Mouse (Mus musculus) cortical plate, adult 2 months (tissue): Measurements from ENCODE around the gene Gm49353.

Experiments
- CTCF ChIP-seq: fragments of 200-500 bp; IDR thresholded peaks from 2 replicates; pipeline ENCODE4 v1.5.1; 2011; ENCODE audit warnings: mild to moderate bottlenecking, control low read depth, low read length; ENCODE audit not compliant: insufficient read depth; ENCODE audit errors: extremely low read depth
- POLR2A ChIP-seq: fragments of 200-500 bp; IDR thresholded peaks from 2 replicates; pipeline ENCODE4 v1.6.1; 2011; ENCODE audit warnings: mild to moderate bottlenecking, low read length, control low read depth; ENCODE audit not compliant: insufficient read depth; ENCODE audit errors: extremely low read depth

- TF ChIP-seq POLR2A (no peak), CTCF (no peak)
These were observed 10.0 kb downstream of the Gm49353 start for GRCm38 (mm10) chr10:29208735-29209134.
